Mouse (Mus musculus): ENCODE results near the gene Klk5.

Klk5 gene

GRCm38 (mm10) chr7:43855709-43856108 lies 13.9 kb downstream of the Klk5 start:
- TF ChIP-seq GATA4 (IDR thresholded peaks at IDR 0.05; ENCODE audit: insufficient replicate concordance, low read length) = no peak

GRCm38 (mm10) chr7:43856307-43856706 lies 14.5 kb downstream of the Klk5 start:
- TF ChIP-seq GATA4 (IDR thresholded peaks at IDR 0.05; ENCODE audit: insufficient replicate concordance, low read length) = no peak

- TF ChIP-seq GATA4 (IDR thresholded peaks at IDR 0.05; ENCODE audit: insufficient replicate concordance, low read length) = no peak
These were observed 15.7 kb downstream of the Klk5 start for GRCm38 (mm10) chr7:43857501-43857900.

- TF ChIP-seq GATA4 (IDR thresholded peaks at IDR 0.05; ENCODE audit: insufficient replicate concordance, low read length) = no peak
These were observed 18.6 kb downstream of the Klk5 start for GRCm38 (mm10) chr7:43860411-43860810.

- TF ChIP-seq GATA4 (IDR thresholded peaks at IDR 0.05; ENCODE audit: insufficient replicate concordance, low read length) = no peak
These were observed 31.5 kb downstream of the Klk5 start for GRCm38 (mm10) chr7:43873237-43873636.

GRCm38 (mm10) chr7:43873674-43874073 lies 31.9 kb downstream of the Klk5 start:
- TF ChIP-seq GATA4 (IDR thresholded peaks at IDR 0.05; ENCODE audit: insufficient replicate concordance, low read length) = no peak

GRCm38 (mm10) chr7:43874868-43875375 lies 33.2 kb downstream of the Klk5 start:
- no peak for TF ChIP-seq GATA4 (IDR thresholded peaks at IDR 0.05; ENCODE audit: insufficient replicate concordance, low read length)

- no peak for TF ChIP-seq GATA4 (IDR thresholded peaks at IDR 0.05; ENCODE audit: insufficient replicate concordance, low read length)
These were observed 34.7 kb downstream of the Klk5 start for GRCm38 (mm10) chr7:43876444-43876843.

GRCm38 (mm10) chr7:43878281-43878680 lies 36.5 kb downstream of the Klk5 start:
- no peak for TF ChIP-seq GATA4 (IDR thresholded peaks at IDR 0.05; ENCODE audit: insufficient replicate concordance, low read length)

- TF ChIP-seq GATA4 (IDR thresholded peaks at IDR 0.05; ENCODE audit: insufficient replicate concordance, low read length) = no peak
These were observed 39.1 kb downstream of the Klk5 start, which contains the start of gene Klk4 for GRCm38 (mm10) chr7:43880912-43881311. TSS of gene Klk4 (plus strand) at chr7:43881160.

- no peak for TF ChIP-seq GATA4 (IDR thresholded peaks at IDR 0.05; ENCODE audit: insufficient replicate concordance, low read length)
These were observed 40.6 kb downstream of the Klk5 start for GRCm38 (mm10) chr7:43882346-43882745.

GRCm38 (mm10) chr7:43882811-43883210 lies 41.0 kb downstream of the Klk5 start:
- TF ChIP-seq GATA4 (IDR thresholded peaks at IDR 0.05; ENCODE audit: insufficient replicate concordance, low read length) = no peak

GRCm38 (mm10) chr7:43883547-43883946 lies 41.8 kb downstream of the Klk5 start:
- no peak for TF ChIP-seq GATA4 (IDR thresholded peaks at IDR 0.05; ENCODE audit: insufficient replicate concordance, low read length)

GRCm38 (mm10) chr7:43891365-43891764 lies 49.6 kb downstream of the Klk5 start:
- no peak for TF ChIP-seq GATA4 (IDR thresholded peaks at IDR 0.05; ENCODE audit: insufficient replicate concordance, low read length)

- TF ChIP-seq GATA4 (IDR thresholded peaks at IDR 0.05; ENCODE audit: insufficient replicate concordance, low read length) = no peak
These were observed 50.0 kb downstream of the Klk5 start for GRCm38 (mm10) chr7:43891788-43892187.

GRCm38 (mm10) chr7:43894836-43895235 lies 53.1 kb downstream of the Klk5 start:
- no peak for TF ChIP-seq GATA4 (IDR thresholded peaks at IDR 0.05; ENCODE audit: insufficient replicate concordance, low read length)

Measured in liver, adult (tissue).